Mouse (Mus musculus): Measurements from ENCODE around the gene Tnpo1. TPM values are rescaled to one million over a fixed set of nuclear protein-coding genes. Genes with fewer than 3 reads are reported as not detected.

The Tnpo1 gene
- polyA plus RNA-seq, 1 experiment, result 27.0 TPM

DNA sequence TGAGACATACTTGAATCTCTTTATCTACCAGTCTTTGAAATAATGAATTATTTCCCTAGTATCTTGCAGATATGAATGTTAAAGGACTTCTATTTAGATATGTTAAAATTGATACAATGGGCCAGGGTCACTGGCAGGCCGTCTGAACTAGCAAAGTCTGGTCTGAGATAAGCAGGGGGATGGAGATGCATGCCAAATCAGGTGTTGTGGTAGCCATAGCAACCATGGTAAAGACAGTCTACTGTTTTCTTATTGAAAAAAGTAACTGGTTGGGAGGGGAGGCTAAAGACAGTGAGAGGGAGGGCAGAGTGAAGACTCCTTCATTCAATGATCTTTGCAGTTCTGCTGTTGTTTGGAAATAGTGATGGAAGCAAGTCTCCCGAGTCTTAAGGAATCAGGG is 32.0 kb upstream of the Tnpo1 start:
- Histone ChIP-seq H3K4me1 (ENCODE audit: control insufficient read depth, insufficient read depth, low read length) (peaks cover 7% of the 10 kb centered on the region; the same call in 1 of the 2 replicates), H3K27me3 (replicated peaks; ENCODE audit: control insufficient read depth, insufficient read depth, low read length) (no peaks in the 10 kb centered on the region), H3K4me3 (ENCODE audit: insufficient read depth, low read depth, low read length) (no peak overlapping the region), H3K36me3 (ENCODE audit: control insufficient read depth, insufficient read depth, low read length) (no peaks in the 10 kb centered on the region), H3K27ac (ENCODE audit: insufficient read depth, low read depth, low read length) (no peak overlapping the region)
- no peak for TF ChIP-seq POLR2A (IDR thresholded peaks at IDR 0.05; ENCODE audit: low read depth, low read length)
- no peak for TF ChIP-seq CTCF (conservative IDR thresholded peaks at IDR 0.05; ENCODE audit: insufficient read depth, insufficient read length, low read depth, low read length)
- WGBS, result 75% methylated on average over 2 of the region's 2 CpGs
- DNase-seq, result no peak

DNA sequence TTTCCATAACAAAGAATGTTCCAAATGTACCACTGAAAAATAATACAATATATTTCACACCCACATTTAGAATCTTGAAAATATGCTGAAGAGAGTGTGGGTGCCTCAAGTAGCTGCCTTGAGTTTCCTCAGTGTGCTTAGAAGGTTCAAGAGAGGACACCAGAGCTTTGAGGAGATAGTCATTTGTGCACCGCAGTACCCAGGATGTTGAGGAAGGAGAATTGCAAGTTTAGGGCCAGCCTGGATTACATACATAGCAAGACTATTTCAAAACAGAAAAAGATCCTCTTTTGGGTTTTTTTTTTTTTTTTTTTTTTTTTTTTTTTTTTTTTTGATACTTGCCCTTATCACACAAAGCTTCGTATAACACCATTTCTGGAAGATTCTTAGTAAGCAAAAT is 30.0 kb upstream of the Tnpo1 start:
- no peak for TF ChIP-seq POLR2A (IDR thresholded peaks at IDR 0.05; ENCODE audit: low read depth, low read length)
- TF ChIP-seq CTCF (conservative IDR thresholded peaks at IDR 0.05; ENCODE audit: insufficient read depth, insufficient read length, low read depth, low read length), result no peak
- H3K4me1 ChIP-seq (ENCODE audit: control insufficient read depth, insufficient read depth, low read length), result peaks cover 7% of the 10 kb centered on the region; the same call in 1 of the 2 replicates
- no peaks in the 10 kb centered on the region for H3K36me3 ChIP-seq (ENCODE audit: control insufficient read depth, insufficient read depth, low read length)
- H3K27me3 ChIP-seq (replicated peaks; ENCODE audit: control insufficient read depth, insufficient read depth, low read length), result no peaks in the 10 kb centered on the region
- H3K4me3 ChIP-seq (ENCODE audit: insufficient read depth, low read depth, low read length), result no peak overlapping the region
- 68% methylated on average over 2 of the region's 2 CpGs for WGBS
- DNase-seq, result no peak
- H3K27ac ChIP-seq (ENCODE audit: insufficient read depth, low read depth, low read length), result no peak overlapping the region

DNA sequence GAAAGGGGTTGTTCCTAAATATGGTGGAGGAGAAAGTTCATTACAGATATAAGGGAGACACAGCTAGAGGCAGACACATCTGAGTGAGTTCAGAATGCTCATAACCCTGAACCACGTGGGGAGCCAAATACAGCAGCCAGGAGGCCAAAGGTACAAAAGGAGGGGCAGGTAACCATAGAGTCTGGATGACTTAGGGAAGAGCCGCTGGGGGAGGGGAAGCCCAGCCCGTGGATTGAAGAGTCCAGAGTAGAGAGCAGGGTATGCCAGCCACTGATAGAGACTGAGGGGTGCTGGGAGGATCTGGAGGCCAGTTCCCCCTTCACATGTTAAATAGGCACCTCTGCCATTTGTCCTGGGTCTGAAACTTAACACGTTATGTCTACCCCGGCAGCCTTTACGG is 29.5 kb upstream of the Tnpo1 start:
- peak; percentile 92 for DNase-seq
- Histone ChIP-seq H3K4me3 (ENCODE audit: insufficient read depth, low read depth, low read length) (no peak overlapping the region), H3K36me3 (ENCODE audit: control insufficient read depth, insufficient read depth, low read length) (no peaks in the 10 kb centered on the region), H3K4me1 (ENCODE audit: control insufficient read depth, insufficient read depth, low read length) (peaks cover 7% of the 10 kb centered on the region; the same call in 1 of the 2 replicates), H3K27me3 (replicated peaks; ENCODE audit: control insufficient read depth, insufficient read depth, low read length) (no peaks in the 10 kb centered on the region), H3K27ac (ENCODE audit: insufficient read depth, low read depth, low read length) (no peak overlapping the region)
- TF ChIP-seq POLR2A (IDR thresholded peaks at IDR 0.05; ENCODE audit: low read depth, low read length) (no peak), CTCF (conservative IDR thresholded peaks at IDR 0.05; ENCODE audit: insufficient read depth, insufficient read length, low read depth, low read length) (no peak)
- WGBS, result 50% methylated on average over 6 of the region's 6 CpGs

DNA sequence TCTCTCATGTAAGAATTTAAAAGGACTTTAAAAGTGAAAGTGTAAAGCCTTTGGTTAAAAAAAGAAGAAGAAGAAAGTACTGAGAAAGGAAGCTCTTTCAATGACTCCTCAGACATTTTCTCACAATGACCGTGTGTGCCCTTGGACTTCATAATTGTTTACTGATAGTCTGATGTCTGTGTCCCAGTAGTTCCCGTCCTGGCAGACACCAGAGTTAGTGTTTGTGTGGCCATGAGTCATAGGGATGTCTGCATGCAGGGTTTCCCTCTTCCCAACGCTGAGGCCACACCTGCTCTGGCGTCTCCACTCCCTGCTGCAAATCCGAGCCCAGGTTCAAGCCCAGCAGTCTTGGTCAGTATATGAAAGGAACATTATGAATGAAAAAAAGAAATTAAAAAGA is 29.0 kb upstream of the Tnpo1 start:
- Histone ChIP-seq H3K36me3 (ENCODE audit: control insufficient read depth, insufficient read depth, low read length) (no peaks in the 10 kb centered on the region), H3K27ac (ENCODE audit: insufficient read depth, low read depth, low read length) (peak overlapping the region; percentile 78), H3K4me1 (ENCODE audit: control insufficient read depth, insufficient read depth, low read length) (peaks cover 7% of the 10 kb centered on the region; the same call in 1 of the 2 replicates), H3K27me3 (replicated peaks; ENCODE audit: control insufficient read depth, insufficient read depth, low read length) (no peaks in the 10 kb centered on the region), H3K4me3 (ENCODE audit: insufficient read depth, low read depth, low read length) (no peak overlapping the region)
- 37% methylated on average over 5 of the region's 5 CpGs for WGBS
- DNase-seq, result peak; percentile 17
- TF ChIP-seq POLR2A (IDR thresholded peaks at IDR 0.05; ENCODE audit: low read depth, low read length) (no peak), CTCF (conservative IDR thresholded peaks at IDR 0.05; ENCODE audit: insufficient read depth, insufficient read length, low read depth, low read length) (no peak)

DNA sequence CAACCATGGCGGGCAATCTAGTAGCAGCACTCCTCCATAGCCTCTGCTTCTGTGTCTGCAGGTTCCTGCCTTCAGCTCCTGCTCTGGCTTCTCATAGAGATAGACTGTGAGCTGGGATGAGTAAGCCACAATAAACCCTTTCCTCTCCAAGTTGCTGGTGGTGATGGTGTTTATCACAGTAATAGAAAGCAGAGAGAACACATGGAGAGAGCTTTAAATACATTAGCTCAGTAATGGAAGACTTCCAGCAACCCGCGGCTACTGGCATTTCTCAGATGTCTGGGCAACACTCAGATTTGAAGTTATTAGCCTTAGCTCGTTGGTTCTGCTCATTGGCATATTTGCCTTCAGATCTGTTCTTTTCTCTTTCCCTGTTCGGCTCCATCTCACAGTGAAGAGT is 27.6 kb upstream of the Tnpo1 start:
- TF ChIP-seq POLR2A (IDR thresholded peaks at IDR 0.05; ENCODE audit: low read depth, low read length) (no peak), CTCF (conservative IDR thresholded peaks at IDR 0.05; ENCODE audit: insufficient read depth, insufficient read length, low read depth, low read length) (no peak)
- peaks cover 7% of the 10 kb centered on the region; the same call in 1 of the 2 replicates for H3K4me1 ChIP-seq (ENCODE audit: control insufficient read depth, insufficient read depth, low read length)
- H3K4me3 ChIP-seq (ENCODE audit: insufficient read depth, low read depth, low read length), result no peak overlapping the region
- DNase-seq, result peak; percentile 31
- no peaks in the 10 kb centered on the region for H3K27me3 ChIP-seq (replicated peaks; ENCODE audit: control insufficient read depth, insufficient read depth, low read length)
- H3K36me3 ChIP-seq (ENCODE audit: control insufficient read depth, insufficient read depth, low read length), result no peaks in the 10 kb centered on the region
- no peak overlapping the region; the same call in 1 of the 2 replicates for H3K27ac ChIP-seq (ENCODE audit: insufficient read depth, low read depth, low read length)
- 71% methylated on average over 5 of the region's 5 CpGs for WGBS

DNA sequence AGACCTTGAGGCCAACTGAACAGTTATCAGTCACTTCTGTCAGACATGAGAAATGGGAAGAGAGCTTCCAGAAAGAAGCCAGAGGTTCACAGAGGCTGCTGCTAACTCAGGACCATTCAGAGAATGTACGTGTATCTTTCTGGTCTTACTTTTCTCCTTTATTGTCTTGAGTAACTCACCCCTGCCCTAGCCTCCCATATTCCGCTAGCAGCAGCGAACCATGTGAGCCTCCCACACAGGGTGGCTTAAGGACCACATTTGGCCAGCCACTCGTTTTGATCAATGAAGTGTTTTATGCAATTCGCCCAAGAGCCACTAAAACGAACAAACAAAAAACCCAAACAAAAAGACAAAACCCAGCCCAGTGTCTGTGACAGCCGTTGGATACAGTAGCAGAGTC is 25.8 kb upstream of the Tnpo1 start:
- Histone ChIP-seq H3K4me3 (ENCODE audit: insufficient read depth, low read depth, low read length) (no peak overlapping the region), H3K27me3 (replicated peaks; ENCODE audit: control insufficient read depth, insufficient read depth, low read length) (no peaks in the 10 kb centered on the region), H3K36me3 (ENCODE audit: control insufficient read depth, insufficient read depth, low read length) (no peaks in the 10 kb centered on the region), H3K4me1 (ENCODE audit: control insufficient read depth, insufficient read depth, low read length) (peaks cover 7% of the 10 kb centered on the region; the same call in 1 of the 2 replicates), H3K27ac (ENCODE audit: insufficient read depth, low read depth, low read length) (no peak overlapping the region)
- TF ChIP-seq CTCF (conservative IDR thresholded peaks at IDR 0.05; ENCODE audit: insufficient read depth, insufficient read length, low read depth, low read length) (no peak), POLR2A (IDR thresholded peaks at IDR 0.05; ENCODE audit: low read depth, low read length) (no peak)
- WGBS, result 48% methylated on average over 7 of the region's 7 CpGs
- no peak for DNase-seq

DNA sequence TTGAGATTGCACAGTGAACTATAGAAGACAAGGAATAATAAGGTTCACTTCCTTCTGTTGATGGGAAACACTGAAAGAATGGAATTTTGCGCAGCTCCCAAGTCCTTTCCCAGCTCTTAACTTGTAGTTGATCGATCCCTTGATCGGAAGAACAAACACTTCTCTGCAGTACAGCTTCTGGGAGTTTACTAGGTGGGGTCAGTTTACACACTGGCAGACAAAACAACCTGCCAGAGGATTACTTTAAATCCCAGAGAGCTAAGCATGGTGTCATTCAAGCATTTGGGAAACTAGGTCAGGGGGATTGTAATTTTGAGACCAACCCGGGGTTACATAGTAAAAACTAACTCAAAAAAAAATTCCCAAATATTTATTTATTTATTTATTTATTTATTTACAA is 22.0 kb upstream of the Tnpo1 start:
- Histone ChIP-seq H3K36me3 (ENCODE audit: control insufficient read depth, insufficient read depth, low read length) (no peaks in the 10 kb centered on the region), H3K27ac (ENCODE audit: insufficient read depth, low read depth, low read length) (no peak overlapping the region), H3K4me3 (ENCODE audit: insufficient read depth, low read depth, low read length) (no peak overlapping the region), H3K27me3 (replicated peaks; ENCODE audit: control insufficient read depth, insufficient read depth, low read length) (no peaks in the 10 kb centered on the region), H3K4me1 (ENCODE audit: control insufficient read depth, insufficient read depth, low read length) (peaks cover 15% of the 10 kb centered on the region)
- TF ChIP-seq POLR2A (IDR thresholded peaks at IDR 0.05; ENCODE audit: low read depth, low read length) (no peak), CTCF (conservative IDR thresholded peaks at IDR 0.05; ENCODE audit: insufficient read depth, insufficient read length, low read depth, low read length) (no peak)
- WGBS, result 79% methylated on average over 4 of the region's 4 CpGs
- no peak for DNase-seq
